Mouse (Mus musculus): ENCODE results near the gene Ttc22.

DNA sequence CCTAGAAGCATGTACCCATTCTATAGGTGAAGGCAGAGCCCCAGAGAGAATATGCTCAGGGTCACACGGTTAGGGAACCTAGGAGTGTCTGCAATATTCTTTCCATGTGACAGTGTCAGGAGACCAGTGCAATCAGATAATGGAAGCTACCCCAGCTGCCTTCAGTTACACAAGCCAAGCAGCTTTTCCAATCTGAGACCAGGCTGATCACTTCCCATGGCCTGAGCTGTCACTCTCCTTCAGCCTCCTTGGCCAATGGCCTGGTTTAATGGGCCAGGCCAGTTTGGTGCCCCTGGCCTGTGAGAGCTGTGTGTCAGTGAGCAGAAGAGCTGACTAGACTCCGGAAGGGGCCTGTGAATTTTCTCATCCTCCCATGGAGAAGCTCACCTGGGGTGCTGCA is 43.0 kb downstream of the Ttc22 start:
- TF ChIP-seq GATA1 (IDR thresholded peaks at IDR 0.05; ENCODE audit: borderline replicate concordance, low read length) (no peak), FLI1 (IDR thresholded peaks at IDR 0.05; ENCODE audit: low read length) (no peak)

Measured in megakaryocyte, embryonic 14.5 days (primary cell).